Mouse (Mus musculus): ENCODE data around the gene Krt86.

Gene Krt86

DNA sequence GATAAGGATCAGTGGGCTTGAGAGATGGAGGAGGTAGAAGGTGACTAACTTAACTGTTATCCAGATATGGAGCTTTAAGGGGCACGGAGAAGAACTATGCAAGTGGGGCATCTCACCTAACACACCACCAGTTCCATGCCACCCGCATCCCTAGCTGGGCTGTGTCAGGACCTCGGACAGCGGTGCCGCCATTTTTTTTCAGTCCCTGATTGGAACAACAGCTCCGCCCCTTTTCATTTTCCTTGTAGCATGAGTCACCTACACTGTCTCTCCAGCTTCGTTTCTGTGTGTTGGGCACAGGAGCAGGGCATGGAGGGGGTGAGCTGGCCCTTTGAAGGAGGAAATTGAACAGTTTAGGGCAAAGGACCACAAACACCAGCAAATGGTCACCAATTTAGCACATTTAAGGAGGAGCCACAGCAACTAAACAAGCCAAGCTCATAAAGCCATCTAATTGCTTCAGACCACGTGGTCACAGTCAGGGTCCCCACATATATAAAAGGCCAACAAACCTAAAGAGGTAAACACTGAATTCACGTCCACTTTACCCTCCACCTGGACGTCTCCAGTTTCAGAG lies at the start of gene Krt86:
TSS of gene Krt86 (plus strand) at position 527 of the 577 bp plus-strand sequence.
- no peak for DNase-seq

DNA sequence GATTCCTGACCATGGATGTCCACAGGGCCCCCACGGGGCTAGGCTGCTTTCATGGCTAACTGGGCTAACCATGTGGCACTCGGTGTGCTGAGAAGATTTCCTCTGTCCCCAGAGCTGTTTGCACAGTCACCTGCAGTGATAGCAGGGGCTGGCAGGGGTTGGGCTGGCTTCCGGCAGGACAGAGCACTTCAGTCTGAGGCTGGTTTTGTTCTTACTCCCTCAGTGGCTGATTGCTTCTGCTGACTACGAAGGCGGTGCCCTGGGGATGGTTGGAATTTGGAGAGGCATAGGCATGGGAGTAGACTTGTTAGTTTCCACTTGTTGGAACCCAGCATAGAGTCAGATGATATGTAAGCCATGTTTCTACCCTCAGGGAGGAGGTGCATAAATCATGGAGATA lies 48.4 kb upstream of the Krt86 start:
- no peak for DNase-seq

DNA sequence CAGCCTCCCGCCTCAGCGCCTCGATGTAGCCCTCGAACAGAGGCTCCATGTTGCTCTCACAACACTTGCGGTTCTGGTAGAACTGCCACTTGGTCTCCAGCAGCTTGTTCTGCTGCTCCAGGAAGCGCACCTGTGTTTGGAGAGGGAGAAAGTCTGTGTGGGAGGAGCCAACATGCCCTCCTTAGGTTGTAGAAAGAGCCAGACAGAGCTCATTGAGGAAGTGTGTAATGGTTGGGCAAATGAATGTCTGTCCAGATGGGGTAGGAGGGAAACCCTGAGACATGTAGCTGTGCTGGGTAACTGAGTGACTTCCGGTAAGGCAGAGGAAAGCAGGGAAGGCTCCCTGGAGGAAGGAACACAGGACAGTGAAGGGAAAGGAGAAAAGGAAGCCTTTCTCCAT lies 36.7 kb upstream of the Krt86 start:
- no peak for DNase-seq

DNA sequence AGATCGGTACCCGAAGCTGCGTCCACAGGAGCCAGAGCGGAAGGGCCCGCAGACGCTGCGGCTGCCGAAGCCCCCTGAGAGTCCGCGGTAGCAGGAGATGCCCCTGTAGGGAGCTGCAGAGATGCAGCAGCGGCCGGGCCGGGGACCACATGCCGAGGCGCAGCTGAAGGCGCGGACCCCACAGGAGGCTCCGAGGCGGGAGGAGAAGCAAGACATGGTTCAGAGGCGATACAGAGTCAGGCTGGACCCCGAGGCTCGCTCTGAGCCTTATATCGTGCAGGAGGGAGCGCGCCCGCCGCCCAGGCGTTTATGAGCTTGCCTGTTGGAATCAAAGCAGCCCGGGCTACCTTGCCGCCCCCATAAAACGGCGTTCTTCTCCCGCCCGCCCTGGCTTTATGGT lies 34.7 kb upstream of the Krt86 start, which contains the start of gene Krt87:
TSS of gene Krt87 (minus strand) at position 250 of the 400 bp plus-strand sequence.
- no peak for DNase-seq

DNA sequence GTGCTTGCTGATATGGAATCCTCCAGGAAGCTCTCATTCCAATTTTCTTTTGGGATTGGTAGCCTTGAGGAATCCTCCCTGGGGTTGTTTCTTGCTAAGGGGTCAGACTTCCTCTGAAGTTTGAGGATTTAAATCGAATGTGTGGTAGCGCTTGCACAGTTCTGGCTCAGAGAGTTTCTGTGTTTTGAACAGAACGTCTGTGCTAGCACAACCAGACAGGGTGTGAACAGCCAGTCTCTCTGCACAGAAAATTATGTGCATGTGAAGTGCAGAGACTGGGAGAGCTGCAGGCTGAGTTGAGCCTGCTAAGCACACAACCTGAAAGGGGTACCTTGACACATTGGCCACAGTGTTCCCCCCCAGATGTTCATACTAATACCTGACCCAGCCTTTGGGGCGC lies 32.4 kb upstream of the Krt86 start:
- DNase-seq = no peak

DNA sequence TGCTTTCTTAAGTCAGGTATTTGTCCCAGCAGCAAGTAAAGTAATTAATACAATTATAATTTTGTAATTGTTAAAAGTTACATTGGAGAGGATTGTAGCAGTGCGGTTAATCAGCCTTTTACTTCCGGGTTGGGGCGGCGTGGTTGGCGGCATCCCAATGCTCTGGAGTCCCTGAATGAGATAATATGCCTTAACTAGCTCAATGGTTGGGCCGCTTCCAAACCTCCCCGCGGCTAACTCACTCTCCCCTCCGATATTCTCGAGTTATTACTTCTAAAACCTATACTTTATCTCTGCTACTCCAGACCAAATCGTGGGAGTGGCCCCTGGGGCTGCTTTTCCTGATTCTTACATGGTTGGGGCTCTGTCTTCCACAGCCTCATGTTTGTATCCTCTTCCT lies 26.7 kb upstream of the Krt86 start:
- DNase-seq = no peak

DNA sequence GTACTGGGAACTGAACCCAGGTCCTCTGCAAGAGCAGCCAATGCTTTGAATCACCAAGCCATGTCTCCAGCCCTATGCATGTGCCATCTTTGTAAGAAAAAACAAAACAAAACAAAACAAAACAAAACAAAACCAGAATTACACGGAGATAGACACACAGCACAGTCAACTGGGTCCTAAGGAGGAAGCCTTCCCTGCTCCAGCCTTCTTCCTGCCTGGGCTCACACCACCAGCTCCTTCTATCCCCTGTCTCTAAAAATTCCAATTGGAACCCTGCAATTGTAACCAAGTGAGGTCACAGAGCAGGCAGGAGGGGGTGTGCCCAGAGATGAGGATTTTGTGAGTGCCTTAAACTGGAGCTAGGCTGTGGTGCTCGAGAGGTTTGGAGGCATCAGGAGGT lies 25.8 kb upstream of the Krt86 start, which contains the start of gene Krt88:
TSS of gene Krt88 (plus strand) at position 301 of the 400 bp plus-strand sequence.
- no peak for DNase-seq

DNA sequence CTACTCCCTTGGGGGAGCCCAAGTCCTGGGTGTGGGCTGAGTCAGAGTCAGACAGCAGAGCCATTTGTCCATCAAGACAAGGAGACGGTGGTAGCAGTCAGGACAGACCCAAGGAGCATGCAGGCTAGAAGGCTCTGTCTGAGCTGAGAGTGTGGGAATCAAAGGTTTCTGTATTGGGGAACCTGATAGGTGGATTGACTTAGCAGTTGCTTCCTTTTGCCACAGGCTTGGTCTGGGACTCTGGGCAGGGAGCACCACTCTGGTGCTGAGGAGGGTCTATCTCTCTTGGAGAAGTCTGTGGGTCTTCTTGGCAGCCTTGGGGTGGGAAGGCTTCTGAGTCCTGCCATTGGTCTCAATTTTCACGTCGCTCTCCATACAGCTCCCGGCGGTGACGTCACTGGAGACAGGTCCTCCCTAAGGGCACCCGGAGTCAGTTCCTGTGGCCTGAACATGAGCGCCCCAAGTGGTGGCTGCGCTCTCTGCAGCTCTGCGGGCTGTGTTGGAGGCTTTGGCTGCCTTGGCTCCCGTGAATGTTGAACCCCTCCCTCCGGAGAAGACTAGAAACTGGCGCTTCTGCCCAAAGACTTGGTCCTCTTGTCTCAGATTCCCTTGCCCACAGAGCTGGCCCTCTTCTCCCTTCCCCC lies 20.1 kb upstream of the Krt86 start:
- DNase-seq = peak; percentile 85 to 86

DNA sequence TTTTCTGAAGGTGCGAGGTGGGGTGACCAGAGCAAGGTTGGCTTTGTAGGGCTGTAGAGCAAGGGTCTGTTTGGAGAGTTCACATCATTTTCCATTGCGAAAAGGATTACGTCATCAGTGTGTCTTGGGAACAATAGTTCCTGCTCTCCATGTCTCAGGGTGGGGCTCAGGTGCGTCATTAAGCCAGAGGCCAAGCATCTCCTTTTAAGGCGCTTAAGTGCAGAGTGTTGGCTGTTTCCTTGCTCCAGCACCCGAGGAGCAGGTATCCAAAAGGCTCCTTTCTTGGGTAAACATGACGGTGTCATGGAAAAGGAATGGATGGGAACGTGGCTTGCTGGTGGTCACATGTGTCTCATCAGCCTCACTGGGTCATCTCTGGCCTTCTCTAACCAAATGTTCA lies 18.5 kb upstream of the Krt86 start:
- DNase-seq = no peak

DNA sequence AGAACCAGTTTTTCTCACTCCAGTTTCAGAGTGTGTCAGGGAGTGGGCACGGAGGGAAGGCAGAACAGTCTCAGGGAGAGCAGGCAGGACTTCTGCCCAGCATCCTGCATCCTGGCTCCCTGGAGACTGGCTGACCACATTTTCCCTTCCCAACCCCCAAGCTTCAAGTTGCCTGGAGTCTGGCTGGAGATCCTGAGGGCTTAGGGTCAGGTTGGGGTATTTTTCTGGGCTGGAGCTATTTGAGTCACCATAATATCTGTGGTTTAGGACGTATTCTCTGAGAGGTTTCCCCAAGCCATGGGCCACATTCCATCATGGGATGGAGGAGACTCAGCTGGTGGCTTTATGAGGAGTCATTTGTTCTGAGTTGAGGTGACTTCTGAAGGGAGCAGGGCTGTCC lies 18.0 kb upstream of the Krt86 start:
- DNase-seq = no peak

DNA sequence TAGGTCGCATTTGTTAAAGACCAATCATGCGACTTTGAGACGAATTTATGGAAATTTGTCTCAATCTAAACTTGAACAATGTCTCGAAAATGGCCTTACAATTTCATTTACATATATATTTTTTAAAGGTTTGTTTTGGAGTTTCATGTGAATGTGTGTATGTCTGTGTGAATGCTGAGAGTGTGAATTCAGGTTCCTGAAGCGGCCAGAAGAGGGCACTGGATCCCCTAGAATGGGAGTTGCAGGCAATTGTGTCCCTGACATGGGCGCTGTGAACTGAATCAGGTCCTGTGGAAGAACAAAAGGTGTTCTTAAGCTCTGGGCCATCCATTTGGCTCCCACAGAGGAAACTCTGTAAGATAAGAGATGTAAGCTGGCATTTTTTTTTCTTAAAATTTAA lies 17.4 kb upstream of the Krt86 start:
- no peak for DNase-seq

DNA sequence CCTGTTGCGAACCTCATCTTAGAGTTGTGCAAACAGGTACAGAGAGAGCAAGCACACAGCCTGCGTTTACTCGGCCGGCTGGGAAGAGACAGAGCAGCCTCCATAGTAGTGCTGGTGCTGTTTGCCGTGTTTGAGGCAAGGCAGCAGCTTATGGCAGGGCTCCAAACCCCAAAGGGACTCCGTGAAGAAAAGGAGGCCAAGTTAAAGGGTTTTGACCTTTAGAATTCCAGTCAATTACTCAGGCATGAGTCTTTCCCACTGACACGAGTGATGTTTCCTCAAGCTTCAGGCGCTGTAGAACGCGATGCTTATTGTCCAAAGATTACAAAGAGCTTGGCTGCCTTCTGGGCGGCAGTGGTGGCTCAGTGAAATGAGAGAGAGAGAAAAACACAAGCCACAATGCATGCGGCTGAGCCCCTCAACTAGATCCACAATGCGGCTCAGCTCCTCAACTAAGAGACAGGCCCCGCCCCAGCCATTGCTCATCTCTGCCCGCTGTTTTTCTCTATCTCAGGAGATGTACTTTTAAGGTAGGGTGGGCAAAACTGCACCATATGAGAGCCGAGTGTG lies 14.8 kb upstream of the Krt86 start:
- no peak for DNase-seq

DNA sequence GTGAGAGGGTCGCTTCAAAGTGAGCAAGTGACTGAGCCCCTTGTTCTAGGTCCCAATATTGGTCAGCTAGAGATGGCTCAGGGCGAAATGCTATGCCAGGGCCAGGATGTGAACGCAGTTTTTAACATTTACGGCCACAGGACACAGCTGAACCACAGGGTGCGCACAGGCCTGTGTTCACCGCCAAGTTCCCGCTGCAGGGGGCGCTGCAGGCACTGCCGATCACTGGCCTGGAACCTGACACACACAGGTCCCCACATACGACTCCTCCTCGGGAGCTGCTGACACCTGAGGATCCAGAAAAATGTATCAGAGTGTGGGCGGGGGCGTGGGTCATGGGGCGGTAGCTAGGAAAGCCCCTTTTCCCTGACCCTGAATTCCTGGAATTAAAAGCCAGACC lies 14.0 kb upstream of the Krt86 start:
- peak in 1 of 2 experiments; percentile 13 for DNase-seq

DNA sequence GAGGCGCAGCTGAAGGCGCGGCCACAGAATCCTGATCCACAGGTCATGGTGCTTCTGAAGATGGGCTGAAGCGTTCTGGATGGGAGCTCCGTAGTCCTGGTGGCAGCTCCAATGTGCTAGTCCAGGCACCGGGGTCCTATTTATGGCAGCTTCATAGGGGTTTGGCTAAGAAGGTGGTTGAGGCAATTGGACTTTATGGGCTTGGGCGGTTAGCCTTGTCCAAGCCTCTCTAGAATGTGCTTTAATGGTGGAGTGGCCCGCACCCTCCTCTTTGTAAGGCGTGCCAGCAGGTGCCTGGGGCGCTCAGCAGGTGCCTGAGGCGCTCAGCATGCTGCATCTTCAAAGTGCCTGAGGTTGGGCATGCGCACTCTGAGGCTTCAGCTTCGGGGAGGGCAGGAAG lies 9.6 kb upstream of the Krt86 start, which contains the start of gene Krt81:
TSS of gene Krt81 (minus strand) at position 101 of the 400 bp plus-strand sequence.
- no peak for DNase-seq

DNA sequence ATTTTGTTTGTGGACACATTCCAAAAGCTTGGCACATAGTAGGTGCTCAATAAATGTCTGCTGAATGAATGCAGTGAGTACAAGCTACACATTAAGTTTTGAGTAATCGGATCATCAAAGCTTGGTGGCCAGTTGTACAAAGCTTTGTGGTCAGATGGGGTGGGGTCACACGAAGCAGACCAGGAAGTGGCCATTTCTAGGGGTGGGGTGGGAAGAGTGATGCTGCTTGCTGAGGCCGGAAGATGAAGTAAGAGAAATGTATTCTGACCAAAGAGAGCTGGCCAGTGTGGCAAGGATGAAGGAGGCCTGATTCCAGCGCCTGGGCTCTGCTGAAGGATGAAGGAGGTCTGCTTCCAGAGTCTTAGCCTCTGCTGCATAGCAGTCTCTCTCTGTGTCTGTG lies 4.2 kb upstream of the Krt86 start:
- DNase-seq = no peak

DNA sequence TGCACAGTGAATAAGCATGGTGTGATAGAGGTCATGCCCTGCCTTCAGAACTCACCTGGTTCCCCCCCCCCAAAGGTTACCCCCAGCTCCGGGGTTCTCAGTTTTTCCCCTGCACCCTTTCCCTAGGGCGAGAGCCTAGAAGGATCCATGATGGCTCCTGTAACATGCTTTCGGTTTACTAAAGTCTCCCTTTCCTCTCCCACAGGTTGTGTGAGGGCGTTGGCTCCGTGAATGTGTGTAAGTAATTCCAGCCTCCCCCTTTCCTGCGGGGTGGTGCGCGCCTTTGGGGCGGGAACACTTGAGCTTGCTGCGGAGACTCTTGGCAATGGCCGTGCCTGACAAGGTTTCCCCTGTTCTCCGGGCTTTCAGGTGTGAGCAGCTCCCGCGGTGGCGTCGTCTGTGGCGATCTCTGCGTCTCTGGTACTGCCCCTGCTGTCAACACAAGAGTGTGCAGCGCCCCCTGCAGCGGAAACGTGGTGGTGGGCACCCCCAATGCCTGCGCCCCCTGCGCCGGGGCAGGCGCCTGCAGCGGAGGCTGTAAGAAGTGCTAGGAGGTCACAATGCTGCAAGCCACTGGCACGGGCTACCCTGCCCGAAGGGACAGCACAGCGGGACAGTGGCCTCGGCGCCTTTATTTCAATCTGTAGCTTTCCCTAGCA lies 5.9 kb downstream of the Krt86 start:
- peak; percentile 38 to 51 for DNase-seq

DNA sequence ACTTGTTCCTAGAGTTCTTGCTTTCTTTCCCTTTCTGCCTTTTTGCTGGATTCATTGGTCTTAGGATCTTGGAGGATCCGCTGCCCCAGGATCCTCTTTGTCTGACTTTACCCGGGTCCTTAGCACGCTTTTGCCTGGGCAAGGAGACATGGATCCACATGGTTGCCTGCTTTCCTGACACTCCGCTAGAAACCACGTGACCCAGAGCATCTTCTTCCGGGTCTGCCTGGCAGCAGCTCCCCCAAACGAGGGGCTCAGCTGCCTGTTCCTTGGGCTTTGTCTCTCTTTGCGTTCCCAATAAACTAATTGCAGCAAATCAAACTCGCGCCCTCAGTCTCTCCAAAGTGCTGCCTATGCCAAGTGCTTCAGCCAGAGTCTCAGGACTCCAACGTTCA lies 6.4 kb downstream of the Krt86 start:
- DNase-seq = no peak

DNA sequence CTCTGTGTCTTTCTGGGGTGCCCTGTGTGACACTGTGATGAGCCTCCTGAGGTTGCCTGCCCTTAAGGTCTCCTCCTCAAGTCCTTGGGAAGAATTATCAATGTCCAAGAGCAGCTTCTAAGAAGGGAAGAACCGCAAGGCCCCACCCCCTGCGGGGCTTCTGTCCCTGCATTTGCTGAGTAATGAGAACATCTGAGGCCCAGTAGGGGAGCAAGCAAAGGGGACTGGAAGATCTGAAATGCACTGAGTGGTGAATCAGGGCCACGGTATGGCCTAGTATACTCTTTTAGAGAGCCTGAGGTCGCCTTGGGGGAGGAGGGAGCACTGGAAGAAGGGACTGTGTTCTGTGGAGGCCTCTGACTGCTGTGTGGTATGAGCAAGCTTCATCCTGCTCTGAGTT lies 8.8 kb downstream of the Krt86 start:
- no peak for DNase-seq

DNA sequence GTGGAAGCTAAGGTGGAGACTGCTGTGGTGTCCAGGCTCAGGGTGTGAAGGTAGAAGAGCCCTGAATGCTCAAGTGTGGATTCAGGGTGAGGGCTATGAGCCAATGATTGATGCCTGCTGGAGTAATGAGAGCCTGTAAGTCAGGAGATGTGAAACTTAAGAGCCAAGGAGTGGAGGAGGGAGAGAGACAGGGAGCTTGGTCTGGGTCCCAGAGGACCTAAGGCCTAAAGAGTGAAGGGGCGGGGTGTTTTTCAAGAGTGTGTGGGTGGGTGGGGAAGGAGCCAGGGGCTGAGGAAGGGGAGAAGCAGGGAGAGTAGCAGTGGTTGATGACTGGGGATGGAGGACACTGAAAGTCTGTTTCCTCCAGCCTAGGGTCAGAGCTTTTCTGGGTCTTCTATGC lies 10.4 kb downstream of the Krt86 start:
- no peak for DNase-seq

DNA sequence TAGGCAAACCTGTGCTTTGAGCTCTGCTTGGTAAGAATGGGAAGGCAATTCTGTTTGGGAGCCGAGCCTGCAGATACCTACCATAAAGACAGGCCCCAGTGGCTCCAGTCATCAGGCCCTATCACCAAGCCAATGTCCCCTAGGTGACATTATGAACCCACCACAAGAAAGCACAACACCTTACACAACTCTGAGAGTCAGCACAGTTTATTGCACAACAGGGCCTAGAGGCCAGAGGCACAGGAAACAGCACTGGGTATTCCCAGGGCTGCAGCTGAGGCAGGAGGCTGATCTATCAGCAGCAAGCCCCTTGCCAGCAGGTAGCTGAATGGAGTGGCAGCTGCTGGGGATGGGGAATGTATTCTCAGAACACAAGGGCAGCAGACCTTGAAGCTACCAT lies 11.7 kb downstream of the Krt86 start:
- no peak for DNase-seq

DNA sequence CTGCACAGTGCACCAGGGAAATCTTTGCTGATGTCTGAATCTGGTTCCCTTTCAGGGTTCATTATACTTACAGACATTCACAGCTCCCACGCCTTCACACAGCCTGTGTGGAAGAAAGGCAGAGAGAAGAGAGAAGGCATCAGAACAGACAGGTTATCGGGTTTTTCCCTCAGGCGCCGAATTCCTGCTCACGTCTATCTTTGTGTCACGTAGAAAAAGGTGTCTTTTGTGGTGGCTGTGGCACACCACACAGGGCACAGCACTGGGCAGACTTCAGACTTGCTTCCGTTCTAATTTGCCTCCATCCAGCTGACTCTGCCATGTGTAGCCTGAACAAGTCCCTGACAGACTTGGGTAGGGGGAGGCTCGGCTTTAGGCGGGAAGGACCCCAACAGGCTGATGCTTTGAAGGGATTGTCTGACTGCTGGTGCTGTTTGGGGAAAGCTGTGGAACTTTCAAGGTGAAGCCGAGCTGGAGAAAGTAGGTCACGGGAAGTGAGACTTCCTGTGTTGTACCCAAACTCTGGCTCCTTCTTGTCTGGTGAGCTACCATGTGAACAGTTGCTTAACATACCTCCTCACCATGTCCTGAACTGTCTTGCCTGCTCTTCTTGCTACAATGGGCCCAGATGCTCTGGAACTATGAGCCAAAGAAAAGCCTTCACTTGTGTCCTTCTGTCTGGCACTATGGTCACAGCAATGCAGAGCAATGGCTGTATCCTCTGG lies 12.8 kb downstream of the Krt86 start:
- no peak for DNase-seq

DNA sequence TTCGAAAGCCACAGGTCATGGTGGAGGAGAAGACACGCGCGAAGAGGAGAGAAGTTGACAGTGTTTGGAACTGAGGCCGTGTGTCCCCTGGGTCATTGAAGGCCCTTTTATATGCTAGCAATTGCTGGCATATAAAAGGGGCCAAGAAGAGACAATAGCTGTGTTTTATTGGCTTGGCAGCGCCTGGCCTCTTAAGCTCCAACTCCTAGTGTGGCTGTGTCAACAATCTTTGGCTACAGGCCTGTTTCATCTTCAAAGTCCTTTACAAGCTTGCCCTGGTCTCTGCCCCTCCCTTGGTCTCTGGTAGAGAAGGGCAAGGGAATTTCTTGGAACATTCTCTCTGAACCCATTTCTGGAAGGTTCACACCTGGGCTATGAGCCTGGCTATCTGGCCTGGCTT lies 18.2 kb downstream of the Krt86 start, which contains the start of gene Krt83:
TSS of gene Krt83 (minus strand) at position 82 of the 400 bp plus-strand sequence.
- no peak for DNase-seq

DNA sequence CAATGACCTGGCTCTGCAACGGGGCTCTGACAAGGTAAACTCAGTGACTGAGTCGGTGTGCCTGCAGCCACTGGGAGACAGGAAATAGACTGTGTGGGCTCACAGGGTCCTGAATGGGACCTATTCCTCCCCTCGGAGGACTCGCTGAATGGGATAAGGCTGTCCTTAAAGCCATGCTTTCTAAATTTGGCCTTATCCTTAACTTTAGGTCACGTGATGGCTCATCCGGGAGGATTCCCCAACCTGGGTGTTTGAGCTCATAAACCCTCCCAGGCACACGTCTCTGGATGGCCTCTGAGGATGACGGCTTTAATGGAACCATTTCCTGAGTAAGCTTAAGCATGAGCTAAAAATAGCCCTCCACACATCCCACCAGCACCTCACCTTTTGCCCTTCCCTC lies 19.4 kb downstream of the Krt86 start:
- DNase-seq = no peak

Data from cerebellum, postnatal 36 days (tissue).